Comparison of ENCODE assay signal across 8 mouse cellular contexts in the genomic region with DNA sequence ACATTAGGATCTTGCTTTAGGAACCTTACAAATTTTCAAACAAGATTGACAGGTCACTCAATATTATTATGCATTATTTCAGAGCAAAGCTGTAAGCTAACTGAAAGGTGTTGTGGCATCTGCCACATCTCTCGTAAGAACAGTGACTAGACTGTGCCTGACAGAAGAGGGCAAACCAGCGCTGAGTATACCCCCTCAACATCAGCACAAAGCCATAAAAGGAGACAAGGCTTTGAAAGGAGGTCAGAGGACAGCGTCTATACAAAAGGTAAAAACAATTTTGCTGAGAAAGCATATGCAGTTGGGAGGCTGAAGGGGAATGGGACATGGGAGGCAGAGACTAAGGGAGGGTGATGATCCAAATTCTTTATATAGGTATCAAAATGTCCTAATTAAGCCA. TPM values are rescaled to one million over a fixed set of nuclear protein-coding genes. Genes with fewer than 3 reads are reported as not detected.
A peak's percentile ranks its signal among the peaks of the same experiment; 100 is the strongest.
DNase-seq lines count a peak whose midpoint lies in the region; ATAC-seq and TF ChIP-seq lines count a peak whose summit lies in the region.

No protein-coding gene starts in this region.

- peak; percentile 21 for ATAC-seq in forebrain, embryonic 11.5 days (replicated peaks; ENCODE audit: low FRiP score)
- peak; percentile 21; the same call in 1 of the 2 replicates for ATAC-seq in intestine, embryonic 15.5 days

- H3K4me1 ChIP-seq in forebrain, embryonic 11.5 days (replicated peaks; ENCODE audit: control insufficient read depth, insufficient read depth, low read length) = peaks cover 6% of the 10 kb centered on the region
- peaks cover 7% of the 10 kb centered on the region for H3K4me1 ChIP-seq in intestine, embryonic 15.5 days (replicated peaks)

- peak overlapping the region; percentile 93 for H3K27ac ChIP-seq in layer of hippocampus, adult 2 months
- H3K27ac ChIP-seq in forebrain, embryonic 11.5 days (ENCODE audit: low read depth, low read length) = peak overlapping the region; percentile 19; the same call in 1 of the 2 replicates
- H3K27ac ChIP-seq in intestine, embryonic 15.5 days = 0 out of 2 replicates have a peak overlapping the region, but pooled peaks have one; percentile 80

- peak overlapping the region; percentile 75; the same call in 1 of the 2 replicates for H3K4me2 ChIP-seq in forebrain, embryonic 11.5 days (ENCODE audit: low read depth, low read length, severe bottlenecking)
- H3K4me2 ChIP-seq in intestine, embryonic 15.5 days (replicated peaks) = peak overlapping the region; percentile 69
- peak overlapping the region; percentile 75 for H3K4me2 ChIP-seq in myocyte (ENCODE audit: low read depth)

- no peaks in the 10 kb centered on the region for H3K27me3 ChIP-seq in forebrain, embryonic 11.5 days (ENCODE audit: control insufficient read depth, insufficient read depth, low read length)
- no peaks in the 10 kb centered on the region for H3K27me3 ChIP-seq in intestine, embryonic 15.5 days (replicated peaks)
- H3K27me3 ChIP-seq in myocyte (ENCODE audit: control insufficient read depth, insufficient read depth, insufficient read length) = no peaks in the 10 kb centered on the region

- H3K4me3 ChIP-seq in layer of hippocampus, adult 2 months = peak overlapping the region; percentile 70
- H3K4me3 ChIP-seq in forebrain, embryonic 11.5 days (ENCODE audit: low read depth, low read length) = peak overlapping the region; percentile 71
- no peak overlapping the region for H3K4me3 ChIP-seq in intestine, embryonic 15.5 days (replicated peaks)
- H3K4me3 ChIP-seq in myocyte = peak overlapping the region; percentile 65

- no peak for TF ChIP-seq CTCF in layer of hippocampus, adult 2 months (conservative IDR thresholded peaks at IDR 0.05)

- peaks cover 25% of the 10 kb centered on the region for H3K79me2 ChIP-seq in myocyte (ENCODE audit: control insufficient read depth, insufficient read depth)

- no peak for TF ChIP-seq POLR2A in myocyte (IDR thresholded peaks at IDR 0.05; ENCODE audit: insufficient read length, low read depth)

- peak overlapping the region; percentile 84 for H3K9ac ChIP-seq in forebrain, embryonic 11.5 days (ENCODE audit: low read length)
- no peak overlapping the region for H3K9ac ChIP-seq in intestine, embryonic 15.5 days

- no peak for DNase-seq in layer of hippocampus, adult 2 months (ENCODE audit: low spot score in 2 of 2)
- DNase-seq in layer of hippocampus, postnatal 36 days = no peak
- no peak for DNase-seq in forebrain, embryonic 11.5 days (ENCODE audit: low spot score)
- DNase-seq in adrenal gland, postnatal 36 days = no peak
- DNase-seq in c-Kit-positive CD71-positive TER-119-positive erythroid progenitor cells, embryonic 14.5 days (ENCODE audit: low spot score) = no peak
- no peak for DNase-seq in spleen, adult 18-20 months

- H3ac ChIP-seq in myocyte (ENCODE audit: control insufficient read depth, insufficient read length) = peak overlapping the region; percentile 58

- H3K36me3 ChIP-seq in forebrain, embryonic 11.5 days (ENCODE audit: control insufficient read depth, insufficient read depth, low read length) = no peaks in the 10 kb centered on the region
- no peaks in the 10 kb centered on the region for H3K36me3 ChIP-seq in intestine, embryonic 15.5 days
- peaks cover under 1% of the 10 kb centered on the region for H3K36me3 ChIP-seq in myocyte (ENCODE audit: control insufficient read depth, insufficient read depth)

- H3K9me3 ChIP-seq in forebrain, embryonic 11.5 days (ENCODE audit: control insufficient read depth, low read length) = no peaks in the 10 kb centered on the region
- H3K9me3 ChIP-seq in intestine, embryonic 15.5 days = no peaks in the 10 kb centered on the region

- 40% methylated on average over 3 of the region's 3 CpGs for WGBS in forebrain, embryonic 11.5 days
- 46% methylated on average over 3 of the region's 3 CpGs for WGBS in intestine, embryonic 15.5 days

TF ChIP-seq in myocyte, 11 proteins besides CTCF, POLR2A, EP300 and RAD21:
- TF ChIP-seq E2F4 (IDR thresholded peaks at IDR 0.05; ENCODE audit: insufficient read depth) (no peak), TCF3 (IDR thresholded peaks at IDR 0.05; ENCODE audit: insufficient read length, low read depth) (no peak), SRF (IDR thresholded peaks at IDR 0.05; ENCODE audit: control insufficient read depth, insufficient read length, low read depth) (no peak), POLR2AphosphoS2 (IDR thresholded peaks at IDR 0.05; ENCODE audit: insufficient read length, low read depth) (no peak), USF1 (IDR thresholded peaks at IDR 0.05; ENCODE audit: low read depth) (no peak), REST (IDR thresholded peaks at IDR 0.05; ENCODE audit: insufficient read depth, insufficient read length) (no peak), MYOG (IDR thresholded peaks at IDR 0.05; ENCODE audit: control insufficient read depth in 1 of 3, insufficient read depth in 1 of 3, insufficient read length in 2 of 3, low read depth in 2 of 3) (no peak)
TF ChIP-seq in myocyte: peak in this region for 0.

RNA-seq across cellular contexts. Expression of a gene that starts 0.5 kb away (rescaled TPM):
- 10 to 100 TPM; 32.3 to 33.6 TPM for total RNA-seq in layer of hippocampus, adult 2 months (2021)
- total RNA-seq in layer of hippocampus, postnatal 36 days (2021) = 10 to 100 TPM; 29.2 to 34.3 TPM
- 95.5 and 110 TPM in 2 replicates for polyA plus RNA-seq in forebrain, embryonic 11.5 days (2014; fragmentation: Nextera tagmentation; extraction: Ambion mirVana)
- 90.2 and 102 TPM in 2 replicates for polyA plus RNA-seq in intestine, embryonic 15.5 days (2015; fragmentation: Nextera tagmentation; extraction: Ambion mirVana)
- 101 TPM for polyA plus RNA-seq in myocyte (2012; fragmentation: generic; extraction: Trizol)
- 10 to 100 TPM; 61.9 to 70.4 TPM for total RNA-seq in adrenal gland, postnatal 36 days (2021)

RNA-seq across cellular contexts. Expression of a gene that starts 24.6 kb away (rescaled TPM):
- 10 to 100 TPM; 18.5 to 20.3 TPM for total RNA-seq in layer of hippocampus, adult 2 months (2021)
- 10 to 100 TPM; 17.9 to 20.2 TPM for total RNA-seq in layer of hippocampus, postnatal 36 days (2021)
- 19.6 and 20.4 TPM in 2 replicates for polyA plus RNA-seq in forebrain, embryonic 11.5 days (2014; fragmentation: Nextera tagmentation; extraction: Ambion mirVana)
- polyA plus RNA-seq in intestine, embryonic 15.5 days (2015; fragmentation: Nextera tagmentation; extraction: Ambion mirVana) = 18.6 and 22.1 TPM in 2 replicates
- 6.3 TPM for polyA plus RNA-seq in myocyte (2012; fragmentation: generic; extraction: Trizol)
- total RNA-seq in adrenal gland, postnatal 36 days (2021) = 10 to 100 TPM; 13.4 to 14.2 TPM

RNA-seq across cellular contexts. Expression of a gene that starts 37.4 kb away (rescaled TPM):
- total RNA-seq in layer of hippocampus, adult 2 months (2021) = not detected
- total RNA-seq in layer of hippocampus, postnatal 36 days (2021) = not detected
- polyA plus RNA-seq in forebrain, embryonic 11.5 days (2014; fragmentation: Nextera tagmentation; extraction: Ambion mirVana) = not detected in 2 replicates
- 7.4 and 8.7 TPM in 2 replicates for polyA plus RNA-seq in intestine, embryonic 15.5 days (2015; fragmentation: Nextera tagmentation; extraction: Ambion mirVana)
- not detected for polyA plus RNA-seq in myocyte (2012; fragmentation: generic; extraction: Trizol)
- not detected for total RNA-seq in adrenal gland, postnatal 36 days (2021)

RNA-seq across cellular contexts. Expression of a gene that starts 59.8 kb away (rescaled TPM):
- total RNA-seq in layer of hippocampus, adult 2 months (2021) = 1 to 10 TPM; 4.8 to 5.0 TPM
- 1 to 10 TPM; 2.9 to 3.5 TPM for total RNA-seq in layer of hippocampus, postnatal 36 days (2021)
- 0.20 TPM in 1 of 2 replicates, not detected in the other for polyA plus RNA-seq in forebrain, embryonic 11.5 days (2014; fragmentation: Nextera tagmentation; extraction: Ambion mirVana)
- polyA plus RNA-seq in intestine, embryonic 15.5 days (2015; fragmentation: Nextera tagmentation; extraction: Ambion mirVana) = not detected in 2 replicates
- polyA plus RNA-seq in myocyte (2012; fragmentation: generic; extraction: Trizol) = 0.02 TPM
- 1 to 10 TPM; 2.0 to 3.4 TPM for total RNA-seq in adrenal gland, postnatal 36 days (2021)

Comparison
In these comparisons a context has a peak if more than half of its experiments do, and no peak if none do; other contexts are left out.
1. H3K27ac ChIP-seq: peak in every context shown above with its lines; median percentile 93 in layer of hippocampus, adult 2 months; 80 in intestine, embryonic 15.5 days; 19 in forebrain, embryonic 11.5 days.